Mouse (Mus musculus) c-Kit-positive CD71-positive TER-119-positive erythroid progenitor cells, embryonic 14.5 days (primary cell): ENCODE results near the gene Pitpna.
"Not testable (repeated sequence)": the region's sequence is repeated elsewhere in the genome, so short reads cannot be mapped to it uniquely, and the experiment has no call there.

Source experiments
- DNase-seq: peaks from one replicate; pipeline ENCODE4 v3.0.0-alpha.2; 2013; ENCODE audit warnings: low spot score

Gene Pitpna

GRCm38 (mm10) chr11:75588285-75588941 is 516 bp downstream of the Pitpna start:
- no peak for DNase-seq

DNA sequence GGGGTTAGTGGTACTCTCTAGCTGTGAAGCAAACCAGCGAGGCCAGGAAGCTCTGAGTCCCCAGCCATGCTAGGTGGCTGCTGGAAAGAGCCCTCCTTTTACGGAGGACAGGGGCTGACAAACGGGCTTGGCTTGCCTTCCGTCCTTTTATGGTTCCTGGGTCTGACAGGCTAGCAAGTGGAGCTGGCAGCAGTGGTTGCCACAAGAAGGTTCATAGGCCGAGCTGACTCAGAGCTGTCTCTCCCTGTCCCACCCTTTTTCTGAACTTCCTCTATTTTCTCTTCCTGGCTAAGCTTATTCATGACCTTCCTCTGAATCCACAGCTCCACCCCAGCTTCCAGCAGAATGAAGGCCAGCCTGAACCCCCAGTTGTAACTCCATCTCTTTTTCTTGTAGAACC is 4.7 kb downstream of the Pitpna start:
- DNase-seq = no peak

DNA sequence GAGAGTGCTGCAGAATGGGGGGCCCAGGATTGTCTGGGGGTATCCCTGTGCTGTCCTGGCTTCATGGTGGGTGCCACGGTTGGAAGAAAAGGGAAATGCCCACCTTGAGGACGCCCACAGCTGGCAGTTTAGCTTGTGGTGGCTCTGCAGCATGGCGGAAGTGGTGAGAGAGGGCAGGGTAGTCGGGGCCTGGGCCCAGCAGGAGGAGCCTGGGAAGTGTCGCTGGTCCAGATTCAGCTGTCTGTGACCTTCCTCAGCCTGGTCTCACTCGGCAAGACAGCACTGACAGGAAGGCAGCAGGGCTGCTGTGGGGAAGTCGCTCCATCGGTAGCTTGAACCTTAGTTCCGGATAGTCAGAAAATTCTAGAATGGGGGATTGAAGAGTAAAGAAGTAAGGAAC is 6.5 kb downstream of the Pitpna start:
- DNase-seq = no peak

- no peak for DNase-seq
Observed at GRCm38 (mm10) chr11:75595404-75595803, 7.5 kb downstream of the Pitpna start.

DNA sequence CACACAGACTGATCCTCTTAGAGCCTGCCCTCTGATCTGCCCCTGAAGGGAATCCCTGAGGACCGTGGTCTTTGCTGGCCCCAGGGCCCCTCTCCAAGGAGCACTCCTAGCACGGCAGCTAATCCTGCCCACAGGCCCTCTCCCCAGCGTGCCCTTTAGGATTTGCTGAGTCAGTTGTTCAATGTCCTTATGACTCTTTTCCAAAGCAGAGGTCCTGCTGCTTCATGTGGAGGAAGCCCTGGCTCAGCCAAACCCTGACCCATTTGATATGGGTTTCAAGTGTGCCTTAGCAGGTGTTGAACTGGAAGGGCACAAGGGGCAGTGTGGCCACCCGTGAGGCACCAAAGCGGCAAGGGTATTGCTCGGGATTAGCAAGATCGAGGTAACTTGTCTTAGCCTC is 7.9 kb downstream of the Pitpna start:
- DNase-seq = no peak

DNA sequence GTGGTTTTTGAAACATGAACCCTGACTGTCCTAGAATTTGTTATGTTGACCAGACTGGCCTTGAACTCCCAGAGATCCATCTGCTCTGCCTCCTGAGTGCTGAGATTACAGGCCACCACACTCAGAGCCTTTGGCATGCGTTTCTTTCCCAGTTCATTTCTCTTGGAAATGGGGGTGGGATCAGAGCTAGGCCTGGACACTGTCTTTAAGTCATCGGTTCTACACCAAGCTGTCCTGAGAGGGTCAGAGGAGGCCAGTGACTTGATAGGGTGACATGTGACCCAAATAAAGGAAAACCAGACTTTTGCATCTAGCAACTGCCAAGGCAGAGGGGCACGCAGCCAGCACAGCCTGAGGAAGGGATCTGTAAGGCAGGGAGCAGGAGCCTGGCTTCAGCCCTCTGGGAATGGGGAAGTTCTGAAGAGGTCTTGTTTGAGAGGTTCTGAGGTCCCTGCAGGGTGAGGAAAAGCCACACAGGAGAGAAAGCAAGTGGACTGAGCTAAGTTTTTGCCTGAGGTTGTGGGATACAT is 8.9 kb downstream of the Pitpna start:
- DNase-seq = no peak

GRCm38 (mm10) chr11:75598004-75598403 is 10.1 kb downstream of the Pitpna start:
- DNase-seq = no peak

GRCm38 (mm10) chr11:75599802-75600201 is 11.9 kb downstream of the Pitpna start:
- not testable (repeated sequence) for DNase-seq

DNA sequence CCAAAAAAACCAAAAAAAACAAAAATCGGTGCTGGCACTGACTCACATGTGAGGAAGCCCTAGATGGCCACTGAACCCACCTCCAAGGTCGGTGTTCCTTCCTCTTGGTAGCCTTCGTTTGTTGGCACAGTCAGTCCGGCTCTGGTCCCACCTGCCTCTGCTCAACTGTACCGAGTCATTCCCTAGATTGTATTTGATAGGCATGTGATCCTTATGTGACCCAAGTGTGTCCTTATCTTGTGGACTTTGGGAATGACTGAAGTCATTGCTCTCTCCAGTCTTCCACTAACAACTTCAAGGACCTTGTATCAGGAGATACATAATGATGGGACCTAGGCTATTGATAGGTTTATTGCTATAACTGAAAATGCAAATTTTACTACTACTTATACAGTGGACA is 16.9 kb downstream of the Pitpna start:
- DNase-seq = no peak

DNA sequence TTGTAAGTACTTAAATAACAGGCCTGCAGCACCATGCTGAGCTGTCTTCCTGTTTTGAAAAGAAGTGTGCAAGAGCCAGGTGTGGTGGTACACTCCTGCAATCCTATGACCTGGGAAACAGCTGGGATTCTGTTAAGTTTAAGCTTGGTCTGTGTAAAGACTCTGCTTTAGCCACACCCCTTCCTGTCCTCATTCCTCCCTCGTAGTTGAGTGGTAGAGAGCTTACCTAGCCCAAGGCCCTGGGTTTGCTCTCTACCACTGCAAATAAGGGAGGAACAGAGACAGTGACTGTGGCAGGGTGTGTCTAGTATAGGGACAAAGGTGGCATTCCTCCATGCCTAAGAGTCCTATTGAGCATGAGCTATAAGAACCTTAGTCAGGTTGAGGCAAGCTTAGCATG is 17.4 kb downstream of the Pitpna start:
- no peak for DNase-seq

DNA sequence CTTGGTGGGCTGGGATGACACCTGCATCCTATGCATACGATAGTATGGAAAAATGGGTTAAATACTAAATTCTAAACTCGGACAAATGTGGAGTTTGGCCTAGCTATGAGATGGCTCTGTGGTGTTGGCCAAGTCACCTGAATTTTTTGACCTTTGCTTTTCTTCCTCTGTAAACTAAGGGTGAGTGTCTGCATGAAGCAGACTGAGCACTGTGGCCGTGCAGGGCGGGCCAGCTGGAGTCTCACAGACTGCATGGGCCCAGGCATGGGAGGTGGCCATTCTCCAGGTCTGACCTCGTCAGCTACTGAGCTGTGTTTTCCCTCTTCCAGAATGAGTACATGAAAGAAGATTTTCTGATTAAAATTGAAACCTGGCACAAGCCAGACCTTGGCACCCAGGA is 20.9 kb downstream of the Pitpna start:
- DNase-seq = no peak

GRCm38 (mm10) chr11:75610021-75610420 is 22.1 kb downstream of the Pitpna start:
- DNase-seq = no peak

DNA sequence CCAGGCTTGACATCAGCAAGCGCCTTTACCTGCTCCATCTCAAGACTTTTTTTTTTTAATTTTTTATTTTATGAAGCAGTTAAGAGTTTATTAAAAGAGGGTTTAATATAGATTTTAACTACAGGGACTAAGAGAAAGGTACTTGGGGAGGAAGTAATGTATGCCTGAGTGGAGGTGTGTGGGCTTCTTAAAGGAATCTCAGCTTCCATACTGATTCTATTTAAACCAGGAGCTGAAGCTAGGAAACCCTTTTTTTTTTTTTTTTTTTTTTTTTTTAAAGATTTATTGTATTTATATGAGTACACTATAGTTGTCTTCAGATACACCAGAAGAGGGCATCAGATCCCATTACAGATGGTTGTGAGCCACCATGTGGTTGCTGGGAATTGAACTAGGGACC is 26.9 kb downstream of the Pitpna start:
- no peak for DNase-seq

GRCm38 (mm10) chr11:75615556-75615955 is 27.7 kb downstream of the Pitpna start:
- no peak for DNase-seq

DNA sequence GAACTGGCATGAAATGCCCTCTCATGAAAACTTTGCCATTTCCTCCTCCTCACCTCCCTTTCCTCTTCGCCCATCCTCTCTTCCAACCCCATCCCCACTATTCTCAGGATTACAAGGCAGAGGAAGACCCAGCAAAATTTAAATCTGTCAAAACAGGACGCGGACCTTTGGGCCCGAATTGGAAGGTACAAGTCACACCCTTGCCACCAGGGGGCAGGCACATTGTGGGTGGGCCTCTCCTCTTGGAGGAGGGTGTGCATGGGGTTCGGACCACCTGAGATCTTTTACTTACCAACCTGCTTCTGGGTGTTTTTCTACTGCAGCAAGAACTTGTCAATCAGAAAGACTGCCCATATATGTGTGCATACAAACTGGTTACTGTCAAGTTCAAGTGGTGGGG is 31.2 kb downstream of the Pitpna start:
- no peak for DNase-seq

DNA sequence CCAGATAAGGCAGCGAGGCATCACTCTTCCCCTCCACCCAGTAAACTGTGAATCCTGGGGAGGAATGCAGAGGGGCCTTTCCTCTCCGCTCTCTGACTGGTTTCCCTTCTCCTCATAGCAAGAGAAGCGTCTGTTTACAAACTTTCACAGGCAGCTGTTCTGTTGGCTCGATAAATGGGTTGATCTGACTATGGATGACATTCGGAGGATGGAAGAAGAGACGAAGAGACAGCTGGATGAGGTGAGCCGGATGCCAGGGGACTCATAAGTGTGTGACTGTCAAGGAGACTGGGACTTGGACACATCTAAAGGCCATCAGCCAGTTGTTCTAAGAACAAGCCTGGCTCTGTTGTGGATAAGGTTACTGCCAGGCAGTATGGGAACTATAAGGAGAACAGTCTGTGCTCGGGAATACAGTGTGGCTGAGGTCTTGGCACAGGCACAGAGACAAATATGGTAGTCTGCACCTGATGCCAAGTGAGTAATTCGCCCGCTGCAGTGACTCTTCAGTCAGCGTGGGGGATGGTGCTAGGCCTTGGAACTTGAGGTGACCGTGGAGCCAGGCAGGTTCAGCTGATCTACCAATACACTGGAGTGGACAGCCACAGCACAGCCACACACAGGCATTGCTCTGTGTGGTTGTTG is 32.4 kb downstream of the Pitpna start:
- DNase-seq = no peak

GRCm38 (mm10) chr11:75621426-75621825 is 33.5 kb downstream of the Pitpna start:
- DNase-seq = no peak

GRCm38 (mm10) chr11:75622588-75623329 is 34.9 kb downstream of the Pitpna start:
- no peak for DNase-seq

- DNase-seq = no peak
Observed at GRCm38 (mm10) chr11:75624102-75624554, 36.2 kb downstream of the Pitpna start.

- no peak for DNase-seq
Observed at GRCm38 (mm10) chr11:75625820-75626219, 37.9 kb downstream of the Pitpna start.

DNA sequence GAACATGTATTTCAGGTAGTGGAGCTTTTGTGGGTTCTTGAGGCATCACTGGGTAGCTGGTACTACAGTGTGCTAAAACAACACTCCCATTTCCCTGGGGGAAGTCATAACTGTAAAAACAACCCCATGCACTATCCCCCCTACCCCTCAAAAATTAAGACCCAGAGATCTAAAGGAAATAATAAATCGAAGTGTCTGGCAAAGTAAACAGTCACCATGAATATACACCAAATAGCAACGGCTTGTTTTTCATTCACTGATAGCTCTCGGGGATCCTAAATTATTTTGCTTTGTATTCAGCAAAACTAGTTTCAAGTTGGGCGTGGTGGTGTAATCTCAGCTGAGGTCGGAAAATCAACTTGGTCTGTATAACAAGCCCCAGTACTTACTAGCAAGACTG is 42.2 kb downstream of the Pitpna start:
- no peak for DNase-seq

- DNase-seq = peak; percentile 99
Observed at GRCm38 (mm10) chr11:75630645-75631229, 42.8 kb downstream of the Pitpna start, which contains the start of gene Inpp5k. Inpp5k (plus strand) TSS chr11:75630988.
